Mouse (Mus musculus) bone marrow macrophage, adult 2 months (primary cell): Measurements from ENCODE around the gene Vipas39.
"Not testable (repeated sequence)": the region's sequence is repeated elsewhere in the genome, so short reads cannot be mapped to it uniquely, and the experiment has no call there.

Experiments used
- CTCF ChIP-seq: IDR thresholded peaks from 2 replicates; pipeline ENCODE4 v1.5.1; 2012; ENCODE audit warnings: low read depth, mild to moderate bottlenecking, low read length, moderate library complexity
- POLR2A ChIP-seq: IDR thresholded peaks from 2 replicates; pipeline ENCODE4 v1.6.1; 2012; ENCODE audit warnings: mild to moderate bottlenecking, low read depth, low read length, borderline replicate concordance

GRCm38 (mm10) chr12:87277251-87277650, 11.2 kb upstream of the Vipas39 start:
- not testable (repeated sequence) for TF ChIP-seq CTCF, POLR2A
